Comparison of ENCODE assay signal across 14 mouse cellular contexts in genomic region chr3:68630821-68631220, GRCm38 (mm10). TPM values are rescaled to one million over a fixed set of nuclear protein-coding genes. Genes with fewer than 3 reads are reported as not detected.
"Had no signal": no experiment of that assay in that cellular context is flagged by ENCODE, and none has a peak within 500 bp of the region (broad histone marks: within the 10 kb centered on the region; RNA-seq: fewer than 3 reads in every experiment).

No protein-coding gene starts in this region.

- H3K27ac ChIP-seq: layer of hippocampus, adult 2 months; liver, embryonic 13.5 days had no signal

- H3K27me3 ChIP-seq: liver, embryonic 13.5 days had no signal

- DNase-seq: kidney, postnatal 14 days; layer of hippocampus, adult 9-11 months; liver, embryonic 13.5 days; lung, adult 2 months; lung, postnatal 14 days; lung, postnatal 4 days; midbrain, embryonic 14.5 days; thymus, adult 18-20 months; thymus, postnatal 36 days had no signal

- H3K4me3 ChIP-seq: layer of hippocampus, adult 2 months; liver, embryonic 13.5 days had no signal

RNA-seq across cellular contexts. Expression of gene Il12a, which starts 59.6 kb away (rescaled TPM):
- total RNA-seq: liver, adult 2 months; midbrain, postnatal 0 days had no signal
- polyA plus RNA-seq: kidney, embryonic 16.5 days; liver, adult 2 months; midbrain, embryonic 14.5 days; midbrain, postnatal 0 days; neural tube, embryonic 14.5 days had no signal
